Mouse (Mus musculus) stomach, embryonic 16.5 days (tissue): Measurements from ENCODE around the gene Cmc2. TPM values are rescaled to one million over a fixed set of nuclear protein-coding genes. Genes with fewer than 3 reads are reported as not detected.

Experiments
- ATAC-seq: fragments of 200-750 bp; cut with Nextera tagmentation; 2 replicates; pipeline ENCODE4 v1.8.0; 2017; ENCODE audit warnings: moderate number of reproducible peaks, moderate TSS enrichment; ENCODE audit not compliant: insufficient read depth, low FRiP score
- H3K27ac ChIP-seq: fragments of 300-500 bp; sonication (generic); 2 replicates; pipeline ENCODE4 v1.5.1; 2014; ENCODE audit warnings: low read length
- H3K27me3 ChIP-seq: fragments of 300-500 bp; sonication (generic); 2 replicates; pipeline ENCODE4 v1.6.1; 2014; ENCODE audit warnings: low read length, control low read depth, mixed read lengths; ENCODE audit not compliant: control insufficient read depth, insufficient read depth
- H3K36me3 ChIP-seq: fragments of 300-500 bp; sonication (generic); 2 replicates; pipeline ENCODE4 v1.6.1; 2014; ENCODE audit warnings: low read length; ENCODE audit not compliant: control insufficient read depth, insufficient read depth
- H3K4me1 ChIP-seq: fragments of 300-500 bp; sonication (generic); 2 replicates; pipeline ENCODE4 v1.6.1; 2014; ENCODE audit warnings: low read length, control low read depth, mixed read lengths; ENCODE audit not compliant: control insufficient read depth, insufficient read depth
- H3K4me2 ChIP-seq: fragments of 300-500 bp; sonication (generic); 2 replicates; pipeline ENCODE4 v1.6.1; 2014; ENCODE audit warnings: low read depth, low read length, mixed read lengths
- H3K4me3 ChIP-seq: fragments of 300-500 bp; sonication (generic); replicated peaks from 2 replicates; pipeline ENCODE4 v1.5.1; 2014; ENCODE audit warnings: mild to moderate bottlenecking, low read length
- H3K9ac ChIP-seq: fragments of 300-500 bp; sonication (generic); 2 replicates; pipeline ENCODE4 v1.6.1; 2014; ENCODE audit warnings: low read length
- H3K9me3 ChIP-seq: fragments of 300-500 bp; sonication (generic); replicated peaks from 2 replicates; pipeline ENCODE4 v1.6.1; 2016; ENCODE audit warnings: low read length, control low read depth; ENCODE audit not compliant: control insufficient read depth
- WGBS: fragments of 180-500 bp; shearing (Covaris S2); extraction: QIAGEN DNeasy Blood & Tissue Kit; methylation state at CpG from one replicate; pipeline ENCODE4 v1.1.7; 2014; 5-methylcytosine and 5-hydroxymethylcytosine counted together
- polyA plus RNA-seq: library from polyadenylated mRNA; unstranded; fragments of >200 nt; fragmentation: Nextera tagmentation; extraction: Ambion mirVana; gene quantifications from 2 replicates; pipeline ENCODE4 v1.2.1, GENCODE M21; 2015

The Cmc2 gene
- polyA plus RNA-seq, 1 experiment from 2014 or later = 72.0 TPM

- no peaks in the 10 kb centered on the region for H3K36me3 ChIP-seq
- no peak overlapping the region for H3K4me2 ChIP-seq
- H3K9me3 ChIP-seq = no peaks in the 10 kb centered on the region
- peak; percentile 60; the same call in 1 of the 2 replicates for ATAC-seq
- H3K9ac ChIP-seq = no peak overlapping the region
- WGBS = 33% methylated on average over 4 of the region's 4 CpGs
- H3K27me3 ChIP-seq = peaks cover 5% of the 10 kb centered on the region; the same call in 1 of the 2 replicates
- H3K27ac ChIP-seq = no peak overlapping the region
- H3K4me1 ChIP-seq = peaks cover under 1% of the 10 kb centered on the region; the same call in 1 of the 2 replicates
- no peak overlapping the region for H3K4me3 ChIP-seq
Measured at GRCm38 (mm10) chr8:116868699-116869098, 52.6 kb downstream of the Cmc2 start.

GRCm38 (mm10) chr8:116867321-116867720 lies 53.9 kb downstream of the Cmc2 start:
- peaks cover 5% of the 10 kb centered on the region; the same call in 1 of the 2 replicates for H3K4me1 ChIP-seq
- H3K27ac ChIP-seq = no peak overlapping the region
- no peak overlapping the region for H3K9ac ChIP-seq
- H3K4me3 ChIP-seq = no peak overlapping the region
- H3K4me2 ChIP-seq = no peak overlapping the region
- no peaks in the 10 kb centered on the region for H3K36me3 ChIP-seq
- 67% methylated on average over 9 of the region's 9 CpGs for WGBS
- H3K9me3 ChIP-seq = no peaks in the 10 kb centered on the region
- peaks cover 5% of the 10 kb centered on the region; the same call in 1 of the 2 replicates for H3K27me3 ChIP-seq
- ATAC-seq = no peak

GRCm38 (mm10) chr8:116866118-116866903 lies 54.9 kb downstream of the Cmc2 start:
- H3K27me3 ChIP-seq = peaks cover 5% of the 10 kb centered on the region; the same call in 1 of the 2 replicates
- H3K27ac ChIP-seq = no peak overlapping the region
- 66% methylated on average over 13 of the region's 13 CpGs for WGBS

GRCm38 (mm10) chr8:116864514-116864913 lies 56.7 kb downstream of the Cmc2 start:
- H3K9ac ChIP-seq = no peak overlapping the region
- peaks cover 5% of the 10 kb centered on the region; the same call in 1 of the 2 replicates for H3K4me1 ChIP-seq
- no peaks in the 10 kb centered on the region for H3K36me3 ChIP-seq
- H3K27ac ChIP-seq = no peak overlapping the region
- H3K4me2 ChIP-seq = no peak overlapping the region
- 90% methylated on average over 3 of the region's 3 CpGs for WGBS
- H3K9me3 ChIP-seq = no peaks in the 10 kb centered on the region
- H3K27me3 ChIP-seq = peaks cover 5% of the 10 kb centered on the region; the same call in 1 of the 2 replicates
- H3K4me3 ChIP-seq = no peak overlapping the region
- no peak for ATAC-seq

More at GRCm38 (mm10) chr8:116866118-116866903, 54.9 kb downstream of the Cmc2 start:
- Histone ChIP-seq H3K9ac (no peak overlapping the region), H3K36me3 (no peaks in the 10 kb centered on the region), H3K4me3 (no peak overlapping the region), H3K4me1 (peaks cover 5% of the 10 kb centered on the region; the same call in 1 of the 2 replicates), H3K4me2 (no peak overlapping the region), H3K9me3 (no peaks in the 10 kb centered on the region)
- no peak for ATAC-seq

- ATAC-seq = no peak
- Histone ChIP-seq H3K4me3 (no peak overlapping the region), H3K27me3 (peaks cover 5% of the 10 kb centered on the region; the same call in 1 of the 2 replicates), H3K27ac (no peak overlapping the region), H3K36me3 (no peaks in the 10 kb centered on the region), H3K4me2 (no peak overlapping the region), H3K9ac (no peak overlapping the region), H3K9me3 (no peaks in the 10 kb centered on the region), H3K4me1 (peaks cover 5% of the 10 kb centered on the region; the same call in 1 of the 2 replicates)
- WGBS = 53% methylated on average over 9 of the region's 9 CpGs
Measured at GRCm38 (mm10) chr8:116864022-116864387, 57.2 kb downstream of the Cmc2 start.

- Histone ChIP-seq H3K4me3 (peak overlapping the region; percentile 32), H3K27ac (no peak overlapping the region), H3K27me3 (peaks cover 5% of the 10 kb centered on the region; the same call in 1 of the 2 replicates), H3K36me3 (no peaks in the 10 kb centered on the region), H3K9ac (peak overlapping the region; percentile 54), H3K9me3 (no peaks in the 10 kb centered on the region), H3K4me2 (peak overlapping the region; percentile 57), H3K4me1 (peaks cover 5% of the 10 kb centered on the region; the same call in 1 of the 2 replicates)
- peak; percentile 73 for ATAC-seq
- 3% methylated on average over 30 of the region's 30 CpGs for WGBS
Measured at GRCm38 (mm10) chr8:116863357-116864021, 57.8 kb downstream of the Cmc2 start.

- H3K4me1 ChIP-seq = peaks cover 5% of the 10 kb centered on the region; the same call in 1 of the 2 replicates
- no peak overlapping the region for H3K4me2 ChIP-seq
- H3K27me3 ChIP-seq = peaks cover 5% of the 10 kb centered on the region; the same call in 1 of the 2 replicates
- WGBS = 84% methylated on average over 4 of the region's 4 CpGs
- no peak for ATAC-seq
- no peak overlapping the region for H3K4me3 ChIP-seq
- no peaks in the 10 kb centered on the region for H3K36me3 ChIP-seq
- H3K9ac ChIP-seq = no peak overlapping the region
- H3K9me3 ChIP-seq = no peaks in the 10 kb centered on the region
- H3K27ac ChIP-seq = no peak overlapping the region
Measured at GRCm38 (mm10) chr8:116862191-116862590, 59.1 kb downstream of the Cmc2 start.

GRCm38 (mm10) chr8:116852042-116852441 lies 69.2 kb downstream of the Cmc2 start:
- no peaks in the 10 kb centered on the region; the same call in 1 of the 2 replicates for H3K9me3 ChIP-seq
- WGBS = 82% methylated on average over 11 of the region's 11 CpGs
- H3K27me3 ChIP-seq = no peaks in the 10 kb centered on the region

GRCm38 (mm10) chr8:116848042-116848441 lies 73.2 kb downstream of the Cmc2 start:
- H3K9ac ChIP-seq = no peak overlapping the region
- 78% methylated on average over 3 of the region's 3 CpGs for WGBS
- no peaks in the 10 kb centered on the region for H3K4me1 ChIP-seq
- H3K27ac ChIP-seq = no peak overlapping the region
- H3K27me3 ChIP-seq = no peaks in the 10 kb centered on the region
- H3K9me3 ChIP-seq = no peaks in the 10 kb centered on the region; the same call in 1 of the 2 replicates
- H3K4me2 ChIP-seq = no peak overlapping the region
- H3K36me3 ChIP-seq = no peaks in the 10 kb centered on the region
- no peak overlapping the region for H3K4me3 ChIP-seq
- ATAC-seq = no peak

More at GRCm38 (mm10) chr8:116852042-116852441, 69.2 kb downstream of the Cmc2 start:
- Histone ChIP-seq H3K9ac (no peak overlapping the region), H3K27ac (no peak overlapping the region), H3K4me3 (no peak overlapping the region), H3K4me1 (no peaks in the 10 kb centered on the region), H3K36me3 (no peaks in the 10 kb centered on the region), H3K4me2 (no peak overlapping the region)
- ATAC-seq = no peak
